Mouse (Mus musculus): ENCODE data around the gene Dhx40.

Dhx40 gene

GRCm38 (mm10) chr11:86807505-86807989, at the start of gene Dhx40:
Dhx40 (minus strand) TSS chr11:86807746.
- peak; percentile 28 for DNase-seq (ENCODE audit: extremely low read depth, insufficient read length, low spot score)

- no peak for DNase-seq (ENCODE audit: extremely low read depth, insufficient read length, low spot score)
These were observed 48.3 kb upstream of the Dhx40 start for GRCm38 (mm10) chr11:86855639-86856425.

- DNase-seq (ENCODE audit: extremely low read depth, insufficient read length, low spot score) = no peak
These were observed 45.5 kb upstream of the Dhx40 start for GRCm38 (mm10) chr11:86853081-86853480.

- peak; percentile 70 for DNase-seq (ENCODE audit: extremely low read depth, insufficient read length, low spot score)
These were observed 45.0 kb upstream of the Dhx40 start for GRCm38 (mm10) chr11:86852534-86853054.

- DNase-seq (ENCODE audit: extremely low read depth, insufficient read length, low spot score) = peak; percentile 40
These were observed 44.4 kb upstream of the Dhx40 start for GRCm38 (mm10) chr11:86851714-86852533.

- DNase-seq (ENCODE audit: extremely low read depth, insufficient read length, low spot score) = no peak
These were observed 43.7 kb upstream of the Dhx40 start for GRCm38 (mm10) chr11:86851234-86851671.

GRCm38 (mm10) chr11:86843831-86844230, 36.3 kb upstream of the Dhx40 start:
- DNase-seq (ENCODE audit: extremely low read depth, insufficient read length, low spot score) = no peak

GRCm38 (mm10) chr11:86841261-86841660, 33.7 kb upstream of the Dhx40 start:
- no peak for DNase-seq (ENCODE audit: extremely low read depth, insufficient read length, low spot score)

GRCm38 (mm10) chr11:86840511-86841154, 33.1 kb upstream of the Dhx40 start:
- no peak for DNase-seq (ENCODE audit: extremely low read depth, insufficient read length, low spot score)

- no peak for DNase-seq (ENCODE audit: extremely low read depth, insufficient read length, low spot score)
These were observed 32.3 kb upstream of the Dhx40 start for GRCm38 (mm10) chr11:86839716-86840447.

GRCm38 (mm10) chr11:86838792-86839191, 31.2 kb upstream of the Dhx40 start:
- no peak for DNase-seq (ENCODE audit: extremely low read depth, insufficient read length, low spot score)

GRCm38 (mm10) chr11:86836366-86836765, 28.8 kb upstream of the Dhx40 start:
- peak; percentile 54 for DNase-seq (ENCODE audit: extremely low read depth, insufficient read length, low spot score)

- DNase-seq (ENCODE audit: extremely low read depth, insufficient read length, low spot score) = no peak
These were observed 27.2 kb upstream of the Dhx40 start for GRCm38 (mm10) chr11:86834628-86835338.

- DNase-seq (ENCODE audit: extremely low read depth, insufficient read length, low spot score) = no peak
These were observed 26.5 kb upstream of the Dhx40 start for GRCm38 (mm10) chr11:86834050-86834449.

- DNase-seq (ENCODE audit: extremely low read depth, insufficient read length, low spot score) = no peak
These were observed 25.6 kb upstream of the Dhx40 start for GRCm38 (mm10) chr11:86833153-86833552.

GRCm38 (mm10) chr11:86828396-86828795, 20.9 kb upstream of the Dhx40 start:
- peak; percentile 45 for DNase-seq (ENCODE audit: extremely low read depth, insufficient read length, low spot score)

GRCm38 (mm10) chr11:86827476-86828245, 20.1 kb upstream of the Dhx40 start:
- no peak for DNase-seq (ENCODE audit: extremely low read depth, insufficient read length, low spot score)

- no peak for DNase-seq (ENCODE audit: extremely low read depth, insufficient read length, low spot score)
These were observed 16.9 kb upstream of the Dhx40 start for GRCm38 (mm10) chr11:86824433-86824832.

GRCm38 (mm10) chr11:86822531-86822930, 15.0 kb upstream of the Dhx40 start:
- DNase-seq (ENCODE audit: extremely low read depth, insufficient read length, low spot score) = no peak
